Mouse (Mus musculus) MEL (cell line): ENCODE measurements around the gene Ecm2. TPM values are rescaled to one million over a fixed set of nuclear protein-coding genes. Genes with fewer than 3 reads are reported as not detected.

Experiments used
- DNase-seq: peaks from one replicate; pipeline ENCODE4 v3.0.0; 2011; ENCODE audit warnings: low read depth, low spot score
- H3K27ac ChIP-seq: 2 replicates; pipeline ENCODE4 v1.5.1; 2012; ENCODE audit warnings: low read depth, mild to moderate bottlenecking, control low read depth, low read length, moderate library complexity; ENCODE audit not compliant: control insufficient read depth
- H3K27me3 ChIP-seq, 2 experiments: fragments of 150-350 bp in 1 of 2; sonication (generic) in 1 of 2; 2 replicates each; pipeline ENCODE4 v1.6.1; 2012; ENCODE audit warnings: low read length in 2 of 2, mild to moderate bottlenecking in 2 of 2, improper control_type of control experiment in 1 of 2, moderate library complexity in 1 of 2; ENCODE audit not compliant: insufficient read depth in 2 of 2, control insufficient read depth in 1 of 2
- H3K36me3 ChIP-seq, 2 experiments: 2 replicates each; pipeline ENCODE4 v1.6.1; 2012 to 2014; ENCODE audit warnings: low read length in 2 of 2, improper control_type of control experiment in 1 of 2, inconsistent platforms in 1 of 2, mild to moderate bottlenecking in 1 of 2; ENCODE audit not compliant: insufficient read depth in 2 of 2, control insufficient read depth in 1 of 2
- H3K4me1 ChIP-seq, 2 experiments: fragments of 150-350 bp in 1 of 2; sonication (generic) in 1 of 2; 2 replicates each; pipeline ENCODE4 v1.6.1; 2012; ENCODE audit warnings: low read length in 2 of 2, improper control_type of control experiment in 1 of 2, mild to moderate bottlenecking in 1 of 2; ENCODE audit not compliant: insufficient read depth in 2 of 2, control insufficient read depth in 1 of 2
- H3K4me3 ChIP-seq, 2 experiments: fragments of 150-350 bp in 1 of 2; sonication (generic) in 1 of 2; 2 replicates each; pipeline ENCODE4 v1.5.1; 2012; ENCODE audit warnings: low read depth in 2 of 2, low read length in 2 of 2, mild to moderate bottlenecking in 2 of 2, moderate library complexity in 2 of 2, control low read depth in 1 of 2, improper control_type of control experiment in 1 of 2; ENCODE audit not compliant: control insufficient read depth in 1 of 2, insufficient read depth in 1 of 2
- H3K79me2 ChIP-seq: 2 replicates; pipeline ENCODE4 v1.6.1; 2012; ENCODE audit warnings: mild to moderate bottlenecking, low read length, moderate library complexity; ENCODE audit not compliant: control insufficient read depth, poor library complexity, insufficient read depth
- H3K9ac ChIP-seq: 2 replicates; pipeline ENCODE4 v1.6.1; 2012; ENCODE audit warnings: low read depth, mild to moderate bottlenecking, control low read depth, low read length, moderate library complexity; ENCODE audit not compliant: control insufficient read depth, poor library complexity, severe bottlenecking
- H3K9me3 ChIP-seq: fragments of 150-350 bp; sonication (generic); replicated peaks from 2 replicates; pipeline ENCODE4 v1.6.1; 2012; ENCODE audit warnings: mild to moderate bottlenecking, low read length, improper control_type of control experiment, moderate library complexity; ENCODE audit not compliant: insufficient read depth
- CHD2 ChIP-seq: IDR thresholded peaks from 2 replicates; pipeline ENCODE4 v1.6.1; 2011; ENCODE audit warnings: low read length, improper control_type of control experiment
- CTCF ChIP-seq, 3 experiments: IDR thresholded peaks in 2 of 3; conservative IDR thresholded peaks in 1 of 3; 2 replicates each; pipeline ENCODE4 v1.5.1; 2011 to 2012; ENCODE audit warnings: low read length in 3 of 3, low read depth in 2 of 3, mild to moderate bottlenecking in 2 of 3, improper control_type of control experiment in 1 of 3, inconsistent platforms in 1 of 3, mixed read lengths in 1 of 3, moderate library complexity in 1 of 3; ENCODE audit not compliant: control insufficient read depth in 1 of 3, insufficient read depth in 1 of 3, poor library complexity in 1 of 3, severe bottlenecking in 1 of 3
- E2F4 ChIP-seq: IDR thresholded peaks from 2 replicates; pipeline ENCODE4 v1.6.1; 2011; ENCODE audit warnings: low read depth, low read length, improper control_type of control experiment, borderline replicate concordance
- GABPA ChIP-seq: IDR thresholded peaks from 2 replicates; pipeline ENCODE4 v1.6.1; 2012; ENCODE audit warnings: low read depth, mild to moderate bottlenecking, inconsistent platforms, low read length, improper control_type of control experiment, moderate library complexity
- GATA1 ChIP-seq: IDR thresholded peaks from 2 replicates; pipeline ENCODE4 v1.6.1; 2011; ENCODE audit warnings: low read depth, low read length, improper control_type of control experiment
- MAFK ChIP-seq: IDR thresholded peaks from 2 replicates; pipeline ENCODE4 v1.6.1; 2011; ENCODE audit warnings: low read depth, mild to moderate bottlenecking, low read length, improper control_type of control experiment, borderline replicate concordance
- MAX ChIP-seq: IDR thresholded peaks from 2 replicates; pipeline ENCODE4 v1.6.1; 2011; ENCODE audit warnings: low read length, improper control_type of control experiment
- MAZ ChIP-seq: IDR thresholded peaks from 2 replicates; pipeline ENCODE4 v1.6.1; 2012; ENCODE audit warnings: low read depth, mild to moderate bottlenecking, inconsistent platforms, low read length, improper control_type of control experiment
- MXI1 ChIP-seq: IDR thresholded peaks from 2 replicates; pipeline ENCODE4 v1.6.1; 2011; ENCODE audit warnings: mild to moderate bottlenecking, low read depth, low read length, improper control_type of control experiment
- MYB ChIP-seq: IDR thresholded peaks from 2 replicates; pipeline ENCODE4 v1.6.1; 2011; ENCODE audit warnings: mild to moderate bottlenecking, low read depth, low read length, improper control_type of control experiment
- MYC ChIP-seq: IDR thresholded peaks from 2 replicates; pipeline ENCODE4 v1.6.1; 2011; ENCODE audit warnings: low read depth, mild to moderate bottlenecking, low read length, improper control_type of control experiment, moderate library complexity
- NRF1 ChIP-seq: IDR thresholded peaks from 2 replicates; pipeline ENCODE4 v1.6.1; 2014; ENCODE audit warnings: low read depth, mild to moderate bottlenecking, inconsistent platforms, low read length, improper control_type of control experiment, moderate library complexity; ENCODE audit not compliant: poor library complexity, insufficient read depth, severe bottlenecking
- RAD21 ChIP-seq: IDR thresholded peaks from 2 replicates; pipeline ENCODE4 v1.6.1; 2011; ENCODE audit warnings: mild to moderate bottlenecking, low read depth, low read length, improper control_type of control experiment
- RCOR1 ChIP-seq: IDR thresholded peaks from 2 replicates; pipeline ENCODE4 v1.6.1; 2012; ENCODE audit warnings: low read depth, mild to moderate bottlenecking, inconsistent platforms, low read length, improper control_type of control experiment
- USF2 ChIP-seq, 2 experiments: IDR thresholded peaks; 2 replicates each; pipeline ENCODE4 v1.6.1; 2011 to 2012; ENCODE audit warnings: improper control_type of control experiment in 2 of 2, low read length in 2 of 2, borderline replicate concordance in 1 of 2, inconsistent platforms in 1 of 2, low read depth in 1 of 2, mild to moderate bottlenecking in 1 of 2; ENCODE audit not compliant: insufficient read depth in 1 of 2
- ZMIZ1 ChIP-seq: IDR thresholded peaks from 2 replicates; pipeline ENCODE4 v1.6.1; 2012; ENCODE audit warnings: low read depth, mild to moderate bottlenecking, inconsistent platforms, low read length, improper control_type of control experiment, moderate library complexity
- ZNF384 ChIP-seq: IDR thresholded peaks from 2 replicates; pipeline ENCODE4 v1.6.1; 2012; ENCODE audit warnings: low read depth, mild to moderate bottlenecking, inconsistent platforms, low read length, improper control_type of control experiment
- polyA plus RNA-seq, 2 experiments: library from polyadenylated mRNA; stranded (reverse) in 1 of 2; unstranded in 1 of 2; fragments of >175 nt in 1 of 2; fragments of >200 nt in 1 of 2; gene quantifications; 2 replicates each; pipeline versions ENCODE4 v1.2.1 to v1.2.4; 2012; ENCODE audit warnings: low replicate concordance in 2 of 2, low read depth in 1 of 2; ENCODE audit not compliant: insufficient read length in 2 of 2, insufficient read depth in 1 of 2, missing spikeins in 1 of 2
- total RNA-seq: library from RNA; depleted of rRNA; stranded (reverse); fragments of 300-350 nt; gene quantifications from 2 replicates; pipeline ENCODE4 v1.2.3, GENCODE M21; 2012

Gene Ecm2
- total and polyA plus RNA-seq, 3 experiments: 0.04 to 0.08 TPM; not detected in 1

DNA sequence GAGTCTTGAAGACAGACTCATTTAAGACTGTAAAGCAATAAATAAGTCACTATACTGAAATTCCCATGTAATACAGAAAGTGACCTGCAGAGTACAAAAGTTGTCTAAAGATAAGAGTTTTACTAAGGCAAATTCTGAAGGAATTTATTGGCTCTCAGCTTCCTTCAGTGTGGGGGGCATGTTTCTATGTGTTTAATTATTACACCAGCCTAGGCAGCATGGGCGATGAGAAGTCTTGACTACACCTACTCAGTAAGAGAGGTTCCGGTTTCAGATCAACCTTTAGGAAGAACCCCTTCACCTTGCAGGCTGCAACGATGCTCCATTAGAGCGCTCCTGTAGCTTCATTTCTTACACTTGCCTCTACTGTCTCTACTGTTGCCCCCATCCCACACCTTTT is 26.0 kb downstream of the Ecm2 start:
- Histone ChIP-seq H3K36me3 (no peaks in the 10 kb centered on the region), H3K4me3 (no peak overlapping the region), H3K79me2 (no peaks in the 10 kb centered on the region), H3K27ac (no peak overlapping the region), H3K9me3 (no peaks in the 10 kb centered on the region), H3K4me1 (no peaks in the 10 kb centered on the region; a peak in 1 of 4 replicates), H3K9ac (no peak overlapping the region), H3K27me3 (no peaks in the 10 kb centered on the region)
- peak; percentile 11 for DNase-seq
- no peak for TF ChIP-seq USF2 (IDR thresholded peaks at IDR 0.05; ENCODE audit: borderline replicate concordance in 1 of 2, insufficient read depth in 1 of 2, low read depth in 1 of 2, low read length in 2 of 2)
- no peak for TF ChIP-seq MAX
- no peak for TF ChIP-seq RCOR1
- TF ChIP-seq MAFK: no peak
- TF ChIP-seq MAZ: no peak
- TF ChIP-seq MXI1: no peak

DNA sequence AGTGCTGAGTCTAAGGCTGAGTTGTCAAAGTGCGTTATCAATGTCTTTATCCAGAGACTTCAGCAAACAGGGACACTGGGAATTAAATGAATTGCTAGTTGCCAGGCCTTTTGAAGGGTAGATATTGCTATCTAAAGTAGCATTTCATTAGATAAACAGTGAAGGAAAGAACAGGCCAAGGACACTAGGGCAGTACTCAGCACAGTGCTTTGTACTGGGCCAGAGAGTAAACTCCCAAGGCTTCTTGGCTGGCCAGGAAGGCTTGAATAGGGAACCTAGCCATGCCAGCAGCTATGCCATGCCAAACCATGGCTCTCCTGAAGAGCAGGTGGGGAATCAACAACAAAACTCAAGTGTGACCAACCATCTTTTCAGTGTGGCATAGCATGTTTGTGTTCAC is 32.3 kb downstream of the Ecm2 start:
- Histone ChIP-seq H3K4me3 (no peak overlapping the region), H3K79me2 (no peaks in the 10 kb centered on the region), H3K9me3 (no peaks in the 10 kb centered on the region), H3K27me3 (no peaks in the 10 kb centered on the region), H3K27ac (no peak overlapping the region), H3K9ac (no peak overlapping the region), H3K36me3 (no peaks in the 10 kb centered on the region), H3K4me1 (no peaks in the 10 kb centered on the region; a peak in 1 of 4 replicates)
- TF ChIP-seq MAX (no peak), MYC (no peak), RCOR1 (no peak), NRF1 (no peak), E2F4 (no peak), MYB (no peak), MAFK (no peak), RAD21 (no peak), ZMIZ1 (no peak), GATA1 (no peak), ZNF384 (no peak), CTCF (IDR thresholded peaks at IDR 0.05 in 2 of 3, conservative IDR thresholded peaks at IDR 0.05 in 1 of 3; ENCODE audit: control insufficient read depth in 1 of 3, insufficient read depth in 1 of 3, low read depth in 2 of 3, low read length in 3 of 3, poor library complexity in 1 of 3, severe bottlenecking in 1 of 3) (no peak), GABPA (no peak), CHD2 (no peak)
- DNase-seq: no peak
